Mouse (Mus musculus) kidney, embryonic 14.5 days (tissue): ENCODE data around the gene Rarg. TPM values are rescaled to one million over a fixed set of nuclear protein-coding genes. Genes with fewer than 3 reads are reported as not detected.

ENCODE experiments used
- ATAC-seq: fragments of 200-750 bp; cut with Nextera tagmentation; 2 replicates; pipeline ENCODE4 v1.8.0; 2017; ENCODE audit warnings: moderate number of reproducible peaks, mild to moderate bottlenecking, moderate TSS enrichment, moderate library complexity; ENCODE audit not compliant: low FRiP score, low TSS enrichment
- H3K27ac ChIP-seq: fragments of 300-500 bp; sonication (generic); 2 replicates; pipeline ENCODE4 v1.5.1; 2014; ENCODE audit warnings: low read depth, mild to moderate bottlenecking, low read length, moderate library complexity, mixed read lengths
- H3K27me3 ChIP-seq: fragments of 300-500 bp; sonication (generic); 2 replicates; pipeline ENCODE4 v1.6.1; 2014; ENCODE audit warnings: mild to moderate bottlenecking, low read length; ENCODE audit not compliant: control insufficient read depth, insufficient read depth
- H3K36me3 ChIP-seq: fragments of 300-500 bp; sonication (generic); 2 replicates; pipeline ENCODE4 v1.6.1; 2014; ENCODE audit warnings: low read length, mixed read lengths; ENCODE audit not compliant: control insufficient read depth, insufficient read depth
- H3K4me1 ChIP-seq: fragments of 300-500 bp; sonication (generic); 2 replicates; pipeline ENCODE4 v1.6.1; 2014; ENCODE audit warnings: low read length, mixed read lengths; ENCODE audit not compliant: control insufficient read depth, insufficient read depth
- H3K4me2 ChIP-seq: fragments of 300-500 bp; sonication (generic); replicated peaks from 2 replicates; pipeline ENCODE4 v1.6.1; 2014; ENCODE audit warnings: low read depth, mild to moderate bottlenecking, low read length
- H3K4me3 ChIP-seq: fragments of 300-500 bp; sonication (generic); 2 replicates; pipeline ENCODE4 v1.5.1; 2014; ENCODE audit warnings: mild to moderate bottlenecking, low read length
- H3K9ac ChIP-seq: fragments of 300-500 bp; sonication (generic); 2 replicates; pipeline ENCODE4 v1.6.1; 2014; ENCODE audit warnings: low read depth, mild to moderate bottlenecking, low read length, moderate library complexity
- H3K9me3 ChIP-seq: fragments of 300-500 bp; sonication (generic); 2 replicates; pipeline ENCODE4 v1.6.1; 2016; ENCODE audit warnings: low read length; ENCODE audit not compliant: control insufficient read depth
- WGBS: fragments of 180-500 bp; shearing (Covaris S2); extraction: QIAGEN DNeasy Blood & Tissue Kit; methylation state at CpG from one replicate; pipeline ENCODE4 v1.1.7; 2014; 5-methylcytosine and 5-hydroxymethylcytosine counted together
- polyA plus RNA-seq: library from polyadenylated mRNA; unstranded; fragments of >200 nt; fragmentation: Nextera tagmentation; extraction: Ambion mirVana; gene quantifications from 2 replicates; pipeline ENCODE4 v1.2.1, GENCODE M21; 2014

The Rarg gene
- polyA plus RNA-seq, 1 experiment from 2014 or later = 23.9 TPM

GRCm38 (mm10) chr15:102243229-102244190 lies 13.8 kb downstream of the Rarg start:
- Histone ChIP-seq H3K27me3 (no peaks in the 10 kb centered on the region; the same call in 1 of the 2 replicates), H3K4me2 (peak overlapping the region; percentile 81), H3K4me3 (peak overlapping the region; percentile 66), H3K9me3 (no peaks in the 10 kb centered on the region), H3K27ac (peak overlapping the region; percentile 38; the same call in 1 of the 2 replicates), H3K36me3 (peaks cover 5% of the 10 kb centered on the region; the same call in 1 of the 2 replicates), H3K4me1 (peaks cover 32% of the 10 kb centered on the region), H3K9ac (peak overlapping the region; percentile 74; the same call in 1 of the 2 replicates)
- ATAC-seq = no peak
- 21% methylated on average over 22 of the region's 22 CpGs for WGBS

- no peak overlapping the region for H3K27ac ChIP-seq
- H3K4me1 ChIP-seq = peaks cover 24% of the 10 kb centered on the region; the same call in 1 of the 2 replicates
- ATAC-seq = no peak
- H3K4me2 ChIP-seq = no peak overlapping the region
- H3K4me3 ChIP-seq = no peak overlapping the region
- H3K9ac ChIP-seq = no peak overlapping the region
- H3K9me3 ChIP-seq = no peaks in the 10 kb centered on the region
- 31% methylated on average over 12 of the region's 12 CpGs for WGBS
- H3K36me3 ChIP-seq = peaks cover 6% of the 10 kb centered on the region; the same call in 1 of the 2 replicates
- H3K27me3 ChIP-seq = no peaks in the 10 kb centered on the region; the same call in 1 of the 2 replicates
Measured at GRCm38 (mm10) chr15:102242404-102243228, 14.7 kb downstream of the Rarg start.

GRCm38 (mm10) chr15:102240607-102241006 lies 16.7 kb downstream of the Rarg start:
- H3K4me3 ChIP-seq = no peak overlapping the region
- no peak overlapping the region; the same call in 1 of the 2 replicates for H3K27ac ChIP-seq
- peaks cover 27% of the 10 kb centered on the region; the same call in 1 of the 2 replicates for H3K4me1 ChIP-seq
- no peaks in the 10 kb centered on the region for H3K9me3 ChIP-seq
- ATAC-seq = no peak
- peaks cover 12% of the 10 kb centered on the region; the same call in 1 of the 2 replicates for H3K36me3 ChIP-seq
- H3K27me3 ChIP-seq = no peaks in the 10 kb centered on the region; the same call in 1 of the 2 replicates
- no peak overlapping the region for H3K4me2 ChIP-seq
- no peak overlapping the region for H3K9ac ChIP-seq
- 77% methylated on average over 4 of the region's 4 CpGs for WGBS

GRCm38 (mm10) chr15:102239851-102240250 lies 17.5 kb downstream of the Rarg start:
- H3K4me1 ChIP-seq = peaks cover 29% of the 10 kb centered on the region
- no peaks in the 10 kb centered on the region for H3K27me3 ChIP-seq
- 63% methylated on average over 11 of the region's 11 CpGs for WGBS
- no peak overlapping the region for H3K4me2 ChIP-seq
- no peak overlapping the region for H3K4me3 ChIP-seq
- H3K36me3 ChIP-seq = peaks cover 12% of the 10 kb centered on the region; the same call in 1 of the 2 replicates
- no peak for ATAC-seq
- no peaks in the 10 kb centered on the region for H3K9me3 ChIP-seq
- no peak overlapping the region for H3K9ac ChIP-seq
- H3K27ac ChIP-seq = no peak overlapping the region

GRCm38 (mm10) chr15:102239260-102239590 lies 18.1 kb downstream of the Rarg start:
- Histone ChIP-seq H3K9ac (no peak overlapping the region), H3K4me2 (no peak overlapping the region), H3K9me3 (no peaks in the 10 kb centered on the region), H3K4me3 (no peak overlapping the region), H3K27me3 (no peaks in the 10 kb centered on the region), H3K27ac (no peak overlapping the region), H3K36me3 (peaks cover 12% of the 10 kb centered on the region; the same call in 1 of the 2 replicates), H3K4me1 (peaks cover 25% of the 10 kb centered on the region)
- peak; percentile 79 for ATAC-seq
- 11% methylated on average over 9 of the region's 9 CpGs for WGBS

- Histone ChIP-seq H3K9me3 (no peaks in the 10 kb centered on the region), H3K4me3 (no peak overlapping the region), H3K9ac (no peak overlapping the region), H3K4me2 (no peak overlapping the region), H3K4me1 (peaks cover 20% of the 10 kb centered on the region), H3K27ac (no peak overlapping the region), H3K36me3 (peaks cover 12% of the 10 kb centered on the region; the same call in 1 of the 2 replicates), H3K27me3 (no peaks in the 10 kb centered on the region)
- no peak for ATAC-seq
- 88% methylated on average over 14 of the region's 14 CpGs for WGBS
Measured at GRCm38 (mm10) chr15:102238543-102239259, 18.6 kb downstream of the Rarg start.

GRCm38 (mm10) chr15:102235371-102236027 lies 21.8 kb downstream of the Rarg start:
- Histone ChIP-seq H3K9ac (no peak overlapping the region), H3K4me2 (peak overlapping the region; percentile 17; the same call in 1 of the 2 replicates), H3K4me1 (peaks cover 10% of the 10 kb centered on the region), H3K27me3 (no peaks in the 10 kb centered on the region), H3K4me3 (no peak overlapping the region), H3K27ac (no peak overlapping the region), H3K36me3 (peaks cover 12% of the 10 kb centered on the region; the same call in 1 of the 2 replicates), H3K9me3 (no peaks in the 10 kb centered on the region)
- WGBS = 29% methylated on average over 21 of the region's 21 CpGs
- no peak for ATAC-seq

GRCm38 (mm10) chr15:102233896-102234295 lies 23.4 kb downstream of the Rarg start:
- no peak overlapping the region for H3K4me3 ChIP-seq
- peaks cover 10% of the 10 kb centered on the region for H3K4me1 ChIP-seq
- H3K4me2 ChIP-seq = no peak overlapping the region
- H3K9me3 ChIP-seq = no peaks in the 10 kb centered on the region
- 33% methylated on average over 2 of the region's 2 CpGs for WGBS
- no peak overlapping the region for H3K9ac ChIP-seq
- H3K27me3 ChIP-seq = no peaks in the 10 kb centered on the region
- ATAC-seq = no peak
- H3K27ac ChIP-seq = no peak overlapping the region
- peaks cover 11% of the 10 kb centered on the region; the same call in 1 of the 2 replicates for H3K36me3 ChIP-seq
